Mouse (Mus musculus) midbrain, embryonic 11.5 days (tissue): ENCODE data around the gene Lamc3. TPM values are rescaled to one million over a fixed set of nuclear protein-coding genes. Genes with fewer than 3 reads are reported as not detected.
"Not testable (repeated sequence)": the region's sequence is repeated elsewhere in the genome, so short reads cannot be mapped to it uniquely, and the experiment has no call there.

Source experiments
- ATAC-seq: fragments of 200-750 bp; cut with Nextera tagmentation; 2 replicates; pipeline ENCODE4 v1.8.0; 2017; ENCODE audit warnings: moderate TSS enrichment, moderate library complexity; ENCODE audit not compliant: low FRiP score
- DNase-seq: peaks from one replicate; pipeline ENCODE4 v3.0.0; 2015; ENCODE audit warnings: low spot score; ENCODE audit errors: missing footprints
- H3K27ac ChIP-seq: fragments of 300-500 bp; sonication (generic); 2 replicates; pipeline ENCODE4 v1.5.1; 2014; ENCODE audit warnings: low read depth, low read length
- H3K27me3 ChIP-seq: fragments of 300-500 bp; sonication (generic); 2 replicates; pipeline ENCODE4 v1.6.1; 2014; ENCODE audit warnings: mild to moderate bottlenecking, low read length, moderate library complexity, mixed read lengths; ENCODE audit not compliant: control insufficient read depth, insufficient read depth
- H3K36me3 ChIP-seq: fragments of 300-500 bp; sonication (generic); 2 replicates; pipeline ENCODE4 v1.6.1; 2014; ENCODE audit warnings: mild to moderate bottlenecking, low read length, moderate library complexity, mixed read lengths; ENCODE audit not compliant: control insufficient read depth, insufficient read depth
- H3K4me1 ChIP-seq: fragments of 300-500 bp; sonication (generic); 2 replicates; pipeline ENCODE4 v1.6.1; 2014; ENCODE audit warnings: low read length; ENCODE audit not compliant: control insufficient read depth, insufficient read depth
- H3K4me2 ChIP-seq: fragments of 300-500 bp; sonication (generic); 2 replicates; pipeline ENCODE4 v1.6.1; 2014; ENCODE audit warnings: mild to moderate bottlenecking, moderate library complexity
- H3K4me3 ChIP-seq: fragments of 300-500 bp; sonication (generic); 2 replicates; pipeline ENCODE4 v1.5.1; 2014; ENCODE audit warnings: low read depth, low read length
- H3K9ac ChIP-seq: fragments of 300-500 bp; sonication (generic); 2 replicates; pipeline ENCODE4 v1.6.1; 2014; ENCODE audit warnings: low read length
- H3K9me3 ChIP-seq: fragments of 300-500 bp; sonication (generic); 2 replicates; pipeline ENCODE4 v1.6.1; 2016; ENCODE audit warnings: low read length; ENCODE audit not compliant: control insufficient read depth
- WGBS: fragments of 180-500 bp; shearing (Covaris S2); extraction: QIAGEN DNeasy Blood & Tissue Kit; methylation state at CpG from one replicate; pipeline ENCODE4 v1.1.7; 2014; 5-methylcytosine and 5-hydroxymethylcytosine counted together
- polyA plus RNA-seq: library from polyadenylated mRNA; unstranded; fragments of >200 nt; fragmentation: Nextera tagmentation; extraction: Ambion mirVana; gene quantifications from 2 replicates; pipeline ENCODE4 v1.2.1, GENCODE M21; 2014

The Lamc3 gene
- polyA plus RNA-seq, 1 experiment from 2014 or later: 9.6 TPM

GRCm38 (mm10) chr2:31906407-31906806, 19.3 kb downstream of the Lamc3 start:
- no peak overlapping the region for H3K9ac ChIP-seq
- whole genome bisulfite sequencing: 91% methylated on average over 9 of the region's 9 CpGs
- H3K4me2 ChIP-seq: no peak overlapping the region
- H3K9me3 ChIP-seq: no peaks in the 10 kb centered on the region
- no peaks in the 10 kb centered on the region for H3K36me3 ChIP-seq
- peaks cover 8% of the 10 kb centered on the region for H3K4me1 ChIP-seq
- no peaks in the 10 kb centered on the region for H3K27me3 ChIP-seq
- no peak overlapping the region for H3K27ac ChIP-seq
- H3K4me3 ChIP-seq: no peak overlapping the region
- DNase-seq (no peak), ATAC-seq (no peak)

- Histone ChIP-seq H3K4me1 (no peaks in the 10 kb centered on the region), H3K4me3 (no peak overlapping the region), H3K27me3 (no peaks in the 10 kb centered on the region), H3K36me3 (no peaks in the 10 kb centered on the region), H3K9me3 (no peaks in the 10 kb centered on the region), H3K27ac (no peak overlapping the region), H3K9ac (no peak overlapping the region), H3K4me2 (no peak overlapping the region)
- DNase-seq (no peak), ATAC-seq (no peak)
- WGBS: 74% methylated on average over 4 of the region's 4 CpGs
Measured at GRCm38 (mm10) chr2:31912575-31912974, 25.5 kb downstream of the Lamc3 start.

- DNase-seq, H3K27ac ChIP-seq, H3K4me3 ChIP-seq, H3K9me3 ChIP-seq, H3K36me3 ChIP-seq, ATAC-seq, H3K4me2 ChIP-seq, H3K9ac ChIP-seq, H3K27me3 ChIP-seq, H3K4me1 ChIP-seq: not testable (repeated sequence)
Measured at GRCm38 (mm10) chr2:31914213-31914612, 27.1 kb downstream of the Lamc3 start.

- 25% methylated on average over 4 of the region's 4 CpGs for WGBS
- Histone ChIP-seq H3K27me3 (no peaks in the 10 kb centered on the region), H3K4me2 (no peak overlapping the region), H3K4me3 (no peak overlapping the region), H3K27ac (no peak overlapping the region), H3K36me3 (no peaks in the 10 kb centered on the region), H3K4me1 (no peaks in the 10 kb centered on the region), H3K9me3 (no peaks in the 10 kb centered on the region), H3K9ac (no peak overlapping the region)
- peak; percentile 99 for DNase-seq
- ATAC-seq: no peak
Measured at GRCm38 (mm10) chr2:31915112-31915511, 28.0 kb downstream of the Lamc3 start.

GRCm38 (mm10) chr2:31917636-31918035, 30.5 kb downstream of the Lamc3 start:
- Histone ChIP-seq H3K27ac (no peak overlapping the region), H3K9me3 (no peaks in the 10 kb centered on the region), H3K4me2 (no peak overlapping the region), H3K9ac (no peak overlapping the region), H3K27me3 (no peaks in the 10 kb centered on the region), H3K36me3 (no peaks in the 10 kb centered on the region), H3K4me3 (no peak overlapping the region), H3K4me1 (no peaks in the 10 kb centered on the region)
- ATAC-seq (no peak), DNase-seq (peak; percentile 88)
- whole genome bisulfite sequencing: 38% methylated on average over 4 of the region's 4 CpGs

GRCm38 (mm10) chr2:31923645-31924044, 36.6 kb downstream of the Lamc3 start:
- no peak overlapping the region for H3K9ac ChIP-seq
- H3K4me1 ChIP-seq: no peaks in the 10 kb centered on the region
- no peak overlapping the region for H3K4me2 ChIP-seq
- no peaks in the 10 kb centered on the region for H3K27me3 ChIP-seq
- H3K27ac ChIP-seq: no peak overlapping the region
- 81% methylated on average over 4 of the region's 4 CpGs for WGBS
- no peaks in the 10 kb centered on the region for H3K36me3 ChIP-seq
- ATAC-seq: no peak
- H3K4me3 ChIP-seq: no peak overlapping the region
- DNase-seq: peak; percentile 35
- no peaks in the 10 kb centered on the region for H3K9me3 ChIP-seq

GRCm38 (mm10) chr2:31924811-31925210, 37.7 kb downstream of the Lamc3 start:
- Histone ChIP-seq H3K27ac (no peak overlapping the region), H3K4me3 (no peak overlapping the region), H3K4me2 (no peak overlapping the region), H3K27me3 (no peaks in the 10 kb centered on the region), H3K9ac (no peak overlapping the region), H3K36me3 (no peaks in the 10 kb centered on the region), H3K4me1 (no peaks in the 10 kb centered on the region), H3K9me3 (no peaks in the 10 kb centered on the region)
- ATAC-seq (no peak), DNase-seq (peak; percentile 37)
- WGBS: 34% methylated on average over 9 of the region's 9 CpGs

- Histone ChIP-seq H3K9ac (no peak overlapping the region), H3K27me3 (no peaks in the 10 kb centered on the region), H3K4me1 (no peaks in the 10 kb centered on the region), H3K9me3 (no peaks in the 10 kb centered on the region), H3K36me3 (no peaks in the 10 kb centered on the region), H3K4me2 (no peak overlapping the region), H3K4me3 (no peak overlapping the region), H3K27ac (no peak overlapping the region)
- no peak for ATAC-seq
- DNase-seq: peak; percentile 49
- WGBS: 68% methylated on average over 4 of the region's 4 CpGs
Measured at GRCm38 (mm10) chr2:31925936-31926335, 38.8 kb downstream of the Lamc3 start.

GRCm38 (mm10) chr2:31929664-31930063, 42.6 kb downstream of the Lamc3 start:
- DNase-seq: no peak
- WGBS: 82% methylated on average over 3 of the region's 3 CpGs

GRCm38 (mm10) chr2:31934551-31934950, 47.5 kb downstream of the Lamc3 start:
- Histone ChIP-seq H3K4me1 (no peaks in the 10 kb centered on the region), H3K9me3 (no peaks in the 10 kb centered on the region), H3K9ac (no peak overlapping the region), H3K36me3 (no peaks in the 10 kb centered on the region), H3K4me3 (no peak overlapping the region), H3K4me2 (no peak overlapping the region), H3K27me3 (no peaks in the 10 kb centered on the region), H3K27ac (no peak overlapping the region)
- 53% methylated on average over 4 of the region's 4 CpGs for WGBS
- no peak for ATAC-seq
- DNase-seq: peak; percentile 75

More at GRCm38 (mm10) chr2:31929664-31930063, 42.6 kb downstream of the Lamc3 start:
- Histone ChIP-seq H3K9me3 (no peaks in the 10 kb centered on the region), H3K36me3 (no peaks in the 10 kb centered on the region), H3K27me3 (no peaks in the 10 kb centered on the region), H3K4me2 (no peak overlapping the region), H3K4me3 (no peak overlapping the region), H3K27ac (no peak overlapping the region), H3K4me1 (no peaks in the 10 kb centered on the region), H3K9ac (no peak overlapping the region)
- ATAC-seq: no peak
